Mouse (Mus musculus): ENCODE measurements around the gene Sycp2. TPM values are rescaled to one million over a fixed set of nuclear protein-coding genes. Genes with fewer than 3 reads are reported as not detected.
"Not testable (repeated sequence)": the region's sequence is repeated elsewhere in the genome, so short reads cannot be mapped to it uniquely, and the experiment has no call there.

Sycp2 gene
- polyA plus RNA-seq, 1 experiment from 2014 or later, result not detected

GRCm38 (mm10) chr2:178422186-178422585 is 14.7 kb upstream of the Sycp2 start:
- WGBS (ENCODE audit: missing documents), result 97% methylated on average over 2 of the region's 3 CpGs
- Histone ChIP-seq H3K36me3 (ENCODE audit: inconsistent target) (no peaks in the 10 kb centered on the region), H3K4me3 (ENCODE audit: inconsistent target) (no peak overlapping the region), H3K79me2 (ENCODE audit: inconsistent target) (no peaks in the 10 kb centered on the region), H3K27ac (no peak overlapping the region)

DNA sequence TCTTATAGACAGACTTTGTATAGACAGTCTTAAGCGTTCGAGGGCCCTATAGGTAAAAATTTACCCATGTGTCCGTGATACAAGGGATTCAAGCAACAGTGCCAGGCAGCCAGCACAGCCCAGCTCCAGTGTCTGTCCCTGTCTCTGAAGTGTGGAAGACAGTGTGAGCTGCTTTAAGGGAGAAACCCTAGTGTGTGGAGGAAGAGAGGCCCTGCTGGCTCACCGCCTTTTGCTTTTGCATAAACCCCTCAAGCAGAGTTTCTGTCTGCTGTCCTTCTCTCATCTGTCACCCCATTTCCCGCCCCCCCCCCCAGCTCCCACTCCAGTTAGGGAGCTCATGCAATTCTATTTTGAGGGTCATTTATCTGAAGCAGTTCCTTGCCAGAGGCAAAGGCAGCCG is 14.1 kb upstream of the Sycp2 start:
- 94% methylated on average over 6 of the region's 6 CpGs for WGBS (ENCODE audit: missing documents)
- Histone ChIP-seq H3K36me3 (ENCODE audit: inconsistent target) (no peaks in the 10 kb centered on the region), H3K4me3 (ENCODE audit: inconsistent target) (no peak overlapping the region), H3K79me2 (ENCODE audit: inconsistent target) (no peaks in the 10 kb centered on the region), H3K27ac (no peak overlapping the region)

GRCm38 (mm10) chr2:178420576-178420975 is 13.1 kb upstream of the Sycp2 start:
- Histone ChIP-seq H3K79me2 (ENCODE audit: inconsistent target) (no peaks in the 10 kb centered on the region), H3K36me3 (ENCODE audit: inconsistent target) (no peaks in the 10 kb centered on the region), H3K4me3 (ENCODE audit: inconsistent target) (no peak overlapping the region), H3K27ac (no peak overlapping the region)
- 98% methylated on average over 9 of the region's 9 CpGs for WGBS (ENCODE audit: missing documents)

DNA sequence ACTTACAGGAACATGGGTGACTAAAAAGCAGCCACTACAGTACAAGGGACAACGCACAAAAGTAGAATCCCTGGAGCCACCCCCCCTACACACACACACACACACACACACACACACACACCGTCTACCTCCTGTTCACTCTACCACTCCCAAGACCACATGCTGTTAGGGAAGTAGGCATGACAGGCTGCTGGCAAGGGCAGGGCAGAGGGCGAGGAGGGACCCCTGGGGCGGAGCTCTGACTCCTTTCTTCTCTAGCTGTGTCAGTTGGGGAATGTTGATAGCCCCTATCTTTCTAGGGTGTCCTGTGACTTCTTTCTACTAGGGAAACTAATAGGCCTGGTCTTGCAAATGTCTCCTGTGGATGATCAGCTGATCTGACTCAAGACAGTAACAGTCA is 9.5 kb upstream of the Sycp2 start:
- Histone ChIP-seq H3K4me3 (ENCODE audit: inconsistent target) (no peak overlapping the region), H3K79me2 (ENCODE audit: inconsistent target) (no peaks in the 10 kb centered on the region), H3K27ac (0 out of 2 replicates have a peak overlapping the region, but pooled peaks have one; percentile 5), H3K36me3 (ENCODE audit: inconsistent target) (no peaks in the 10 kb centered on the region)
- WGBS (ENCODE audit: missing documents), result 48% methylated on average over 3 of the region's 4 CpGs

GRCm38 (mm10) chr2:178416427-178416826 is 8.9 kb upstream of the Sycp2 start:
- H3K27ac ChIP-seq, result no peak overlapping the region
- no peaks in the 10 kb centered on the region for H3K36me3 ChIP-seq (ENCODE audit: inconsistent target)
- H3K4me3 ChIP-seq (ENCODE audit: inconsistent target), result no peak overlapping the region
- H3K79me2 ChIP-seq (ENCODE audit: inconsistent target), result no peaks in the 10 kb centered on the region
- WGBS (ENCODE audit: missing documents), result 11% methylated on average over 13 of the region's 13 CpGs

DNA sequence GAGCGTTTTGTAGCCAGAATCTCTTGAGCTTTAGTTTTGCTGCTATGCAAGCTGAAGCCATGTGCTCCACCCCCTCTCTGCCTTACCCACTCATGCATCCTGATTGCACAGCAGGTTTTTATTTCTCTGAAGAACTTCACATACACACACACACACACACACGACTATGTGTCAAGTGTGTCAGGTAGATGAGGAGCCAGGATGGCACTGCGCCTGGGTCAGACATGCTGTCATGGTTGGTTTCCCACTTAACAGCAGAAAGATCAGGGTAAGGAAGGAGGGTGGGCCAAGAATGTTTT is 7.6 kb upstream of the Sycp2 start:
- 42% methylated on average over 3 of the region's 3 CpGs for WGBS (ENCODE audit: missing documents)
- H3K4me3 ChIP-seq (ENCODE audit: inconsistent target), result peak overlapping the region; percentile 10; the same call in 1 of the 2 replicates
- H3K27ac ChIP-seq, result no peak overlapping the region
- H3K79me2 ChIP-seq (ENCODE audit: inconsistent target), result no peaks in the 10 kb centered on the region
- no peaks in the 10 kb centered on the region for H3K36me3 ChIP-seq (ENCODE audit: inconsistent target)

- peak within 1 kb of the TSS; percentile 10; the same call in 1 of the 2 replicates for H3K4me3 ChIP-seq (ENCODE audit: inconsistent target)
- H3K79me2 ChIP-seq (ENCODE audit: inconsistent target), result no peaks in the 10 kb centered on the region
- under 1% methylated on average over 69 of the region's 74 CpGs for WGBS (ENCODE audit: missing documents)
- no peaks in the 10 kb centered on the region for H3K36me3 ChIP-seq (ENCODE audit: inconsistent target)
- no peak within 1 kb of the TSS for H3K27ac ChIP-seq
Measured at GRCm38 (mm10) chr2:178414261-178415149, 7.0 kb upstream of the Sycp2 start, which contains the start of the genes Ppp1r3d and Fam217b. Gene Ppp1r3d, minus strand, starts transcription at chr2:178414472. Gene Fam217b, plus strand, starts transcription at chr2:178414524.

DNA sequence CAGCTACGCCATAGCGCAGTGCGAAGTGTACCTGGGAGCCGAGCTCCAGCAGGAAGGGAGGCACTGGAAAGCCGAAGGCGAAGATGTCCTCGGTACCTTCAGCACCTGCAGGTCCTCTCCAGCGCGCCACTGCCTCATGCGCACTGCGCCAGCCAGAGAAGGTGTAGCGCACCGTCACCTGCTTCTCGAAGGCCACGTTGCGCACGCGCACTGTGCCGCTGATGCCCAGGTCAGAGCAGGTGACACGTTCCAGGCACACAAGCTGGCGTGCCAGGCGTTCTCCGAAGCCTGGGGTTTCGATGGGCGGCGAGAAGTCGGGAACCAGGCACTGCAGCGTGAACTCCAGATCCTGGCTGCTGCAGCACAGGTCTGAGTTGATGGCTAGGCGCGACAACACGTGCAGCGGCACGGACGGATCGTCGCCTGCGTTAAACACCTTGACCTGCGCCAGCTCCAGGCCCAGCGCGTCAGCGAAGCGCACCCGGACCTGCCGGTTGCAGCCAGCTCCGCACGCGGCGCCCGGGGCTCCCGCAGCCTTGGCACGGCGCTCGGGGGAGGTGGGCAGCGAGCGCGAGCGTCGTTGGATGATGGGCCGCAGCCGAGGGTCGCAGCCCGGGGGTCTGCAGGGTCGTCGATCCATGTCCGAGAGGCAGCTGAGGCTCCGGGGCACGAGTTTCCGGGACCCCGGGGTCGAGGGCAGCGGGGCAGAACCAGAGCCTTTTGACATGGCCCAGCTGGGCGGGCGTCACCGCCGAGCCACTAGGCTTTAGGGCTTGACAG is 6.2 kb upstream of the Sycp2 start:
- Histone ChIP-seq H3K36me3 (ENCODE audit: inconsistent target) (no peaks in the 10 kb centered on the region), H3K79me2 (ENCODE audit: inconsistent target) (no peaks in the 10 kb centered on the region), H3K4me3 (ENCODE audit: inconsistent target) (no peak overlapping the region; the same call in 1 of the 2 replicates), H3K27ac (no peak overlapping the region)
- WGBS (ENCODE audit: missing documents), result 25% methylated on average over 75 of the region's 75 CpGs

- no peak overlapping the region for H3K27ac ChIP-seq
- no peak overlapping the region for H3K4me3 ChIP-seq (ENCODE audit: inconsistent target)
- H3K79me2 ChIP-seq (ENCODE audit: inconsistent target), result no peaks in the 10 kb centered on the region
- no peaks in the 10 kb centered on the region for H3K36me3 ChIP-seq (ENCODE audit: inconsistent target)
- WGBS (ENCODE audit: missing documents), result 90% methylated on average over 13 of the region's 13 CpGs
Measured at GRCm38 (mm10) chr2:178413081-178413480, 5.6 kb upstream of the Sycp2 start.

DNA sequence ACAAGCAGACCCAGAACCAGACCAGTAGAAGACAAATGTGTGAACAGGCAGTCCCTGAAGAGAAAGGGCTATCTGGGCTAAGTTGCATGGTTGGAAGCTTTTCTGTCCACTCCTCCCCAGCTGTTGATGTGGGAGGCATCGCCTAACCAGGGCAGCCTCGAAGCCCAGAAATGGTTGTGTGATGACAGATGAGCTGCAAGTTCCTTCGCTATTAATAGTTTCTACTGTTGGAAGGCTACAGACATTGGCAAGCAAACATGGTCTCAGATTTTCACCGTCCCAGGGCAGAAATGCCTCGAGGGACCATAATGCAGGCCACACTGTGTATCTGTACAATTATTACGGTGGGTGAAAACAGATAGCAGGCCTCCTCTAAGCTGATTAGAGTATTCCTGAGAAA is 5.1 kb upstream of the Sycp2 start:
- no peak overlapping the region for H3K4me3 ChIP-seq (ENCODE audit: inconsistent target)
- H3K79me2 ChIP-seq (ENCODE audit: inconsistent target), result no peaks in the 10 kb centered on the region
- 84% methylated on average over 6 of the region's 6 CpGs for WGBS (ENCODE audit: missing documents)
- no peak overlapping the region for H3K27ac ChIP-seq
- no peaks in the 10 kb centered on the region for H3K36me3 ChIP-seq (ENCODE audit: inconsistent target)

DNA sequence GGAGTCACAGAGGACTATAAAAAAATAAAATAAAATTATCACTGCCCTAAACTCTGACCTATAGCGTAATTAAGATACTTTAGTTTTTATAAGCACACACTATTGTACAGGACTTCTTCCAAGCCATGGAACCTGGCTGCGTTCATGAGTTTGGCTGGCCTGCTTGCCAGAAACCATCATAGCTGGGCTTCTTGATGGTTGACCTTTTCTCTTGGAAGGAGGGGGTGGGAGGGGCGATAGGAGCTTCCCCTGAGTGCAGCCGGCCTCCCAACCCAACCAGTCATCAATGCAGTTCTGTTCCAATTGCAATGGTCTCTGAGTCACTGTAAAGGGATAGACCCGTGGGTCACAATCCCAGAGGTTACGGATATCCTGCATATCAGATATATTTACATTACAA is 2.8 kb upstream of the Sycp2 start:
- no peaks in the 10 kb centered on the region for H3K79me2 ChIP-seq (ENCODE audit: inconsistent target)
- H3K36me3 ChIP-seq (ENCODE audit: inconsistent target), result no peaks in the 10 kb centered on the region
- H3K4me3 ChIP-seq (ENCODE audit: inconsistent target), result no peak overlapping the region
- no peak overlapping the region for H3K27ac ChIP-seq
- WGBS (ENCODE audit: missing documents), result 89% methylated on average over 5 of the region's 6 CpGs

- Histone ChIP-seq H3K36me3 (ENCODE audit: inconsistent target) (no peaks in the 10 kb centered on the region), H3K4me3 (ENCODE audit: inconsistent target) (no peak overlapping the region), H3K79me2 (ENCODE audit: inconsistent target) (no peaks in the 10 kb centered on the region), H3K27ac (no peak overlapping the region)
- WGBS (ENCODE audit: missing documents), result 20% methylated on average over 1 of the region's 1 CpGs
Measured at GRCm38 (mm10) chr2:178409024-178409423, 1.5 kb upstream of the Sycp2 start.

DNA sequence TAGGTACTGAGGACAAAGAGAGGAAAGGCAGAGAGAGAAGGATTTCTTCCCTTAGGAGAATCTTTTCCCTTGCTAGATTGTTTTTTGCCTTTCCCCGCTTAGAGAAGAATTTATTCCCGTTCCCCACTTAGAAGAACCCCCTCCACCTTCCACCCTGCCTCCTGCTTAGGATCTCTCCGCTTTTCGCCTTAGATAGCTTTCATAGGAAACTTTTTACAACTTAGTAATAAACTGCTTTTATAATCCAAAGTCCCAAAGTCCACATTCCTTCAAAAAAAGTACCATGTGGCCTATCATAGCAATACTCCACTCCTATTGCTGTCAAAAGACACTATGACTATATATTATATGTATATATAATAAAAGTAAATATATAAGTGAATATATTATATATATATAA is 64.9 kb downstream of the Sycp2 start:
- H3K79me2 ChIP-seq (ENCODE audit: inconsistent target), result no peaks in the 10 kb centered on the region
- WGBS (ENCODE audit: missing documents), result 75% methylated on average over 4 of the region's 4 CpGs
- H3K36me3 ChIP-seq (ENCODE audit: inconsistent target), result no peaks in the 10 kb centered on the region
- no peak overlapping the region for H3K27ac ChIP-seq
- no peak overlapping the region for H3K4me3 ChIP-seq (ENCODE audit: inconsistent target)

- not testable (repeated sequence) for H3K79me2 ChIP-seq (ENCODE audit: inconsistent target); H3K36me3 ChIP-seq (ENCODE audit: inconsistent target); H3K4me3 ChIP-seq (ENCODE audit: inconsistent target); H3K27ac ChIP-seq
Measured at GRCm38 (mm10) chr2:178342105-178342504, 65.4 kb downstream of the Sycp2 start.

- Histone ChIP-seq H3K27ac (no peak overlapping the region), H3K4me3 (ENCODE audit: inconsistent target) (no peak overlapping the region), H3K79me2 (ENCODE audit: inconsistent target) (no peaks in the 10 kb centered on the region), H3K36me3 (ENCODE audit: inconsistent target) (no peaks in the 10 kb centered on the region)
- 5% methylated on average over 2 of the region's 2 CpGs for WGBS (ENCODE audit: missing documents)
Measured at GRCm38 (mm10) chr2:178339044-178339443, 68.4 kb downstream of the Sycp2 start.

Measured in macrophage (primary cell).